Comparison of ENCODE assay signal across 1 mouse cellular context in genomic region chr11:67734597-67734996, GRCm38 (mm10).
TF ChIP-seq lines count a peak whose summit lies in the region.

No protein-coding gene starts in this region.

TF ChIP-seq in CH12.LX, 34 proteins besides CTCF, POLR2A, EP300 and RAD21 (continued from another document):
- no peak for TF ChIP-seq USF2 (conservative IDR thresholded peaks at IDR 0.05; ENCODE audit: low read depth, low read length)
- peak; percentile 99 for TF ChIP-seq IRF4 (IDR thresholded peaks at IDR 0.05; ENCODE audit: low read depth, low read length)
- peak; percentile 98 for TF ChIP-seq BHLHE40 (IDR thresholded peaks at IDR 0.05; ENCODE audit: low read depth, low read length)
- TF ChIP-seq CHD1 (IDR thresholded peaks at IDR 0.05; ENCODE audit: low read depth, low read length) = no peak
